Mouse (Mus musculus) heart, adult 2 months (tissue): ENCODE measurements around the gene Naa60.

Experiments
- CTCF ChIP-seq: fragments of 200-600 bp; IDR thresholded peaks from 2 replicates; pipeline ENCODE4 v1.8.1; 2022; ENCODE audit warnings: antibody characterized with exemption, mild to moderate bottlenecking, moderate library complexity
- POLR2A ChIP-seq: fragments of 200-500 bp; IDR thresholded peaks from 2 replicates; pipeline ENCODE4 v1.6.1; 2011; ENCODE audit warnings: mild to moderate bottlenecking, low read depth, low read length, control low read depth; ENCODE audit not compliant: insufficient read depth

GRCm38 (mm10) chr16:3828021-3828420 lies 44.2 kb upstream of the Naa60 start:
- TF ChIP-seq POLR2A (no peak), CTCF (no peak)
